Mouse (Mus musculus) cerebellum, adult 2 months (tissue): ENCODE measurements around the gene Itga2b. TPM values are rescaled to one million over a fixed set of nuclear protein-coding genes. Genes with fewer than 3 reads are reported as not detected.

Experiments used
- DNase-seq, 2 experiments: peaks; one replicate each; pipeline ENCODE4 v3.0.0; 2021
- H3K27ac ChIP-seq: fragments of 200-500 bp; 2 replicates; pipeline ENCODE4 v1.5.1; 2012; ENCODE audit warnings: low read length, control low read depth, inconsistent platforms; ENCODE audit not compliant: insufficient read depth
- H3K27me3 ChIP-seq: fragments of 200-500 bp; 2 replicates; pipeline ENCODE4 v1.6.1; 2012; ENCODE audit warnings: inconsistent platforms, mild to moderate bottlenecking, low read length, moderate library complexity; ENCODE audit not compliant: control insufficient read depth, insufficient read depth
- H3K4me1 ChIP-seq: fragments of 200-500 bp; 2 replicates; pipeline ENCODE4 v1.6.1; 2011; ENCODE audit warnings: low read length; ENCODE audit not compliant: control insufficient read depth, insufficient read depth
- H3K4me3 ChIP-seq: fragments of 200-500 bp; replicated peaks from 2 replicates; pipeline ENCODE3; 2011; ENCODE audit warnings: mild to moderate bottlenecking, low read depth, low read length, control low read depth; ENCODE audit not compliant: insufficient read depth
- CTCF ChIP-seq: fragments of 200-500 bp; IDR thresholded peaks from 2 replicates; pipeline ENCODE4 v1.5.1; 2011; ENCODE audit warnings: low read depth, mild to moderate bottlenecking, control low read depth, low read length, moderate library complexity, borderline replicate concordance; ENCODE audit not compliant: insufficient read depth
- POLR2A ChIP-seq: fragments of 200-500 bp; IDR thresholded peaks from 2 replicates; pipeline ENCODE4 v1.6.1; 2011; ENCODE audit warnings: low read length, control low read depth, borderline replicate concordance; ENCODE audit not compliant: insufficient read depth
- WGBS: fragments of 180-500 bp; shearing (Covaris S2); methylation state at CpG from one replicate; pipeline ENCODE4 v1.1.7; 2018; 5-methylcytosine and 5-hydroxymethylcytosine counted together
- polyA plus RNA-seq: library from polyadenylated mRNA; depleted of rRNA; stranded (reverse); fragments of >200 nt; gene quantifications from 2 replicates; pipeline ENCODE4 v1.2.3, GENCODE M21; 2012

Gene Itga2b
- polyA plus RNA-seq, 1 experiment, result 4.0 TPM

DNA sequence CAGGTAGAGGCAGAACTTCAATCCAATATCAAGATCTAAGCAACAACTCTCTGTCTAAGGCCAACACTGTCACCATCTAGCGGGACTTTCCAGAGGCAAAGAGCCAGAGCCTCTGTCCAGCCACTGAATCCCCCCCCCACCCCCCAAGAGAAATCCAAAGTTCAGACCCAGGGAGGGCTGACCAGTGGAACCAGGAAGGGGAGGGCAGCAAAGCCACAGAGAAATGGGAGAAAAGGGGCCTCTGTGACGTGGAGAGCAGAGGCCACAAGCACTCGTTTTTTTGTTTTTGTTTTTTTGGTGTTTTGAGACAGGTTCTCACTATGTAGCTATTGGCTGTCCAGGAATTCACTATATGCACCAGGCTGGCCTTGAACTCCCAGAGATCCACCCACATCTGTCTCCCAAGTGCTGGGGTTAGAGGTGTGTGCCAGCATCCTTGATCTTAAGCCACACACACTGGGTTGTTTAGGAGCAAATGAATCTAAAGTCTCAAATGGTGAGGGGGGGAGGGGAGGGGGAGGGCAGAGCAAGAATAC is 60.1 kb downstream of the Itga2b start:
- DNase-seq, result no peak
- WGBS, result 83% methylated on average over 3 of the region's 3 CpGs

DNA sequence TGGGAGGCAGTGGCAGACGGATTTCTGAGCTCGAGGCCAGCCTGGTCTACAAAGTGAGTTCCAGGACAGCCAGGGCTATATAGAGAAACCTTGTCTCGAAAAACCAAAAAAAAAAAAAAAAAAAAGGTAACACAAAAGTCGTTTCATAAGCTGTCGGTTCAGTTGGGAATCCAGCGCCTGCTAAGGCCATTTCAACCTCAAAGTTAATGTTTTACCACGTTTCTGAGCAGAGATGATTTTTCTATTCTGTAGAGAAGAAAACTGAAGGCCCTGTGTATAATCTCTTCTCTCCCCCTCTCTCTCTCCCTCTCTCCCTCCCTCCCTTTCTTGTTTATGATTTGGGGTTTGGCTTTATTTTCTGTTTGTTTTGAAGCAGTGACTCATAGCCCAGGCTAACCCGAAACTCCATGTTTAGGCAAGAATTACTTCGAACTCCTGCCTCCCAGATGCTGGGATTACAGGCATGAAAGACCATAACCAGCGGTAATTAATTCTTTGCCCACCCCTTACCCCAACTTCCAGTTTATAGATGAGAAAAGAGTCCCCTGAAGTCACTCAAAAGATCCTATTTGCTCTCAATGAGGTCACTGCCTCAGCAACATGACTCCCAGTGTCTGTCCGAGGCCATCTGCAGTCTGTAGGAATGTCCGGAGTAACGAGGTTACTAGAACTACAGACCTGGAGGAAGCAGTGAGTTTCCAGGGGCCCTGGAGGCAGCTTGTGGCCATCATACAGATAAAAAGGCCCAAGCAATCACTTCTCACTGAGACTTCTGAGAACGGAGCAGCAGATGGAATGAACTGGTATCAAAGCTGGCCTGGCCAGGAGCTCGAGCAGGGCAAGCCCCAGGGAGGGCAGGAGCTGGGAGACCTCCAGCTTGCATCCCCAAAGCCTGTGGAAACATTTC is 60.8 kb downstream of the Itga2b start:
- Histone ChIP-seq H3K27me3 (no peaks in the 10 kb centered on the region), H3K27ac (peak overlapping the region; percentile 32; the same call in 1 of the 2 replicates), H3K4me1 (peaks cover 13% of the 10 kb centered on the region), H3K4me3 (peak overlapping the region; percentile 21)
- no peak for DNase-seq
- no peak for TF ChIP-seq CTCF
- TF ChIP-seq POLR2A, result no peak
- 41% methylated on average over 15 of the region's 15 CpGs for WGBS

More for the DNA sequence above, 60.1 kb downstream of the Itga2b start:
- TF ChIP-seq POLR2A (no peak), CTCF (no peak)
- peaks cover 6% of the 10 kb centered on the region for H3K4me1 ChIP-seq
- no peaks in the 10 kb centered on the region for H3K27me3 ChIP-seq
- no peak overlapping the region for H3K27ac ChIP-seq
- H3K4me3 ChIP-seq, result no peak overlapping the region

- Histone ChIP-seq H3K4me3 (peak overlapping the region; percentile 80), H3K4me1 (peaks cover 13% of the 10 kb centered on the region), H3K27me3 (no peaks in the 10 kb centered on the region), H3K27ac (peak overlapping the region; percentile 97; the same call in 1 of the 2 replicates)
- WGBS, result under 1% methylated on average over 32 of the region's 32 CpGs
- peak; percentile 96 to 99 for DNase-seq
- peak; percentile 68; the same call in 1 of the 2 replicates for TF ChIP-seq POLR2A
- no peak for TF ChIP-seq CTCF
These were observed 61.5 kb downstream of the Itga2b start for GRCm38 (mm10) chr11:102408344-102408876.

- DNase-seq, result no peak
- Histone ChIP-seq H3K4me3 (peak within 1 kb of the TSS; percentile 80), H3K4me1 (peaks cover 13% of the 10 kb centered on the region), H3K27me3 (no peaks in the 10 kb centered on the region), H3K27ac (peak within 1 kb of the TSS; percentile 97)
- TF ChIP-seq POLR2A (no peak), CTCF (no peak)
- WGBS, result under 1% methylated on average over 19 of the region's 19 CpGs
These were observed 62.1 kb downstream of the Itga2b start, which contains the start of gene Slc25a39 for GRCm38 (mm10) chr11:102407834-102408215. Slc25a39 (minus strand) TSS chr11:102407946.

DNA sequence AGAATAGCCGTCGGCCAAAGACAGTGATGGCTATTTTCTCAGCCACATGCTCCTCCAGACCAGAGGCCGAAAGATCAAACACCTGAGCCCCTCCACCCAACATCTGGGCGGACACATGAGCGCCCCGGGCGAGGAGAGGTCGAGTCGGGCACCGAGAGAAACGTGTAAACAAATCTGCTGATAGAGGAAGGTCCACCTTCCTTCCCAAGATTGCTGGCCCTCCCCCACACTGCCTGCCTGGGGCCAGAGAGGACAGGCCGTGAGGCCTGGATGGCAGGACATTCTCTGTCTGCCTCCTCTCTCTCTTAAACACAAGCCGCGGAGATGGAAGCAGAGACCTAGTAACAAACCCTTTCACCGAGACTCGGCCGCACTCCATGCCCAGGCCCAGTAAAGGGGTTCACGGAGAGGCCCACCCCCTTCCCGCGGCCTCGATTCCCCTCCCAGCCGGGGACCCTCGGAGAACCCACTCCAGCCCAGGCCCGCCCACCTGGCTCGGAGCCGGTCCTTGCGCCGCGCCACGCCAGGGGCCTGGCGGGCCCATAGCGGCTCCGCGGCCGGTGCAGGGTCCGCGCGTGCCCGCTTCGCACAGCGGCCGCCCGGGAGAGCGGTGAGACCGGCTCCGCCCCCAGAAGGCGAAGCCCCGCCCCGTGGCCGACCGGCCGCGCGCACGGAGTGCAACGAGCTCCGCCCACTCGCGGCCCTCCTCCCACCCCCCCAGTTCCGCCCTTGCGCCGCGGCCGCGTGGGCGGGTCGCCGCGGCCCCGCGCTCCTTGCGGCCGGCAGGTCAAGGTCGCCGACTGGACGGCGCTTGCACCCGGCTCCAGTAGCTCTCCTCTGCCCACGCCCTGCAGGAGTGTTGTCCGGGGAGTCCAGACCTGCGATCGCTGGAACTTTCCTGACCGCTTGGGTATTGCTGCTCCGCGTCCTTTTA is 62.8 kb downstream of the Itga2b start:
- Histone ChIP-seq H3K27ac (peak overlapping the region; percentile 97), H3K4me1 (peaks cover 14% of the 10 kb centered on the region), H3K27me3 (no peaks in the 10 kb centered on the region), H3K4me3 (peak overlapping the region; percentile 80)
- TF ChIP-seq POLR2A (peak; percentile 77; the same call in 1 of the 2 replicates), CTCF (no peak)
- WGBS, result under 1% methylated on average over 85 of the region's 85 CpGs
- DNase-seq, result peak; percentile 93

DNA sequence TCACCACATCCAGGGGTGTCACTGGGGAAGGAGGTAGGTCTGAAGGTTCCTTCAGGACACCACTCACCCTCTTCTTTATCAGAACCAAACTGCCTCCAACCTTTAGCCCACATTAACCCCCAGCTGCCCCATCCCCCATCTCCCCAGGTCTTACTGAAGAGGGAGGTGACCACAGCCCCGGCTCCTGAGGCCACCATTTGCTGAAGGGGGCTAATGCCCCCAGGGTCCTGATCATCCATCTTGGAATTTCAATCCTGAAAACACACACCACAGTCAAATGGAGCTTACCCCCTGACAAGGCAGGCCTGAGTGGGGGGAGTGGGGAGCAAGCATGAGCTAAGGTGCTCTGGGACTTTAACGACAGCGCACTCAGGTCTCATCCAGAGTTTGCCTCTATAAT is 63.5 kb downstream of the Itga2b start:
- peak overlapping the region; percentile 67; the same call in 1 of the 2 replicates for H3K27ac ChIP-seq
- DNase-seq, result peak; percentile 30 to 41
- H3K4me1 ChIP-seq, result peaks cover 20% of the 10 kb centered on the region
- 4% methylated on average over 3 of the region's 3 CpGs for WGBS
- H3K4me3 ChIP-seq, result peak overlapping the region; percentile 75
- H3K27me3 ChIP-seq, result no peaks in the 10 kb centered on the region
- TF ChIP-seq CTCF (no peak), POLR2A (no peak)

DNA sequence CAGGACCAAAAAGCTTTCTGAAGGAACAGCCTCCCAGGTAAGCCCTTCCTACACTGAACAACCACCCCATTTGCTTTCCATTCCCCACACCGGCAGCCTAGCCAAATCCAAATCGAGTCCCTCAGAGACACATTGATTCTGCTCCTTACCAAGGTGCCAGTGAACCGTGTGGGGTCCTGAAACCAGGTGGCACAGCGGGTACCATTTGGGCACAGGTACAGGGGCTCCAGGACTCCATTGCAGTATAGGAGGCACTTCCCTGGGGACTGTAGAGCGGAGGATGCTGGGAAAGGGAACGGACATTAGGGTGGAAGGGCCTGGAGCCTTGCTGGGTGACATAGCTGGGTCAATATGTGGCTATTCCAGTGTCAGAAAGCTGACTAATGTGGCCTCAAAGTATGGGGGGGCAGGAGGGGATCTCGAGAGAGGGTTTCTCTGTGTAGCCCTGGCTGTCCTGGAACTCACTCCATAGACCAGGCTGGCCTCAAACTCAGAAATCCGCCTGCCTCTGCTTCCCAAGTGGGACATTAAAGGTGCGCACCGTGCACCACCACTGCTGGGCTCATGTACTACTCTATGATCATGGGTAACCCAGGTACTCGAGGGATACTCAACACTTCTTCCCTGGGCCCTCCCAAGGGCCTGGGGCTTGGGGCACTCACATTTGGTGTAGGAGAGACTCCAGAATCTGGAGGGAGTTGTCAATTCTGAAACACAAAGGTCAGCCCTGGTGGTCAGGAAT is 64.2 kb downstream of the Itga2b start:
- TF ChIP-seq POLR2A (no peak), CTCF (no peak)
- no peaks in the 10 kb centered on the region for H3K27me3 ChIP-seq
- peak; percentile 19 to 40 for DNase-seq
- WGBS, result 47% methylated on average over 11 of the region's 11 CpGs
- H3K27ac ChIP-seq, result no peak overlapping the region
- peaks cover 20% of the 10 kb centered on the region for H3K4me1 ChIP-seq
- peak overlapping the region; percentile 75 for H3K4me3 ChIP-seq
